Mouse (Mus musculus): ENCODE data around the gene Secisbp2l. TPM values are rescaled to one million over a fixed set of nuclear protein-coding genes. Genes with fewer than 3 reads are reported as not detected.
A peak's percentile ranks its signal among the peaks of the same experiment; 100 is the strongest.

Gene Secisbp2l
- total RNA-seq, 2 experiments from 2014 or later: 12.5 to 30.2 TPM

GRCm38 (mm10) chr2:125723408-125724085, 59.1 kb downstream of the Secisbp2l start:
- ATAC-seq (replicated peaks; ENCODE audit: low FRiP score, poor library complexity, severe bottlenecking): no peak

- ATAC-seq (replicated peaks; ENCODE audit: low FRiP score, poor library complexity, severe bottlenecking): no peak
These were observed 59.6 kb downstream of the Secisbp2l start for GRCm38 (mm10) chr2:125723086-125723407.

DNA sequence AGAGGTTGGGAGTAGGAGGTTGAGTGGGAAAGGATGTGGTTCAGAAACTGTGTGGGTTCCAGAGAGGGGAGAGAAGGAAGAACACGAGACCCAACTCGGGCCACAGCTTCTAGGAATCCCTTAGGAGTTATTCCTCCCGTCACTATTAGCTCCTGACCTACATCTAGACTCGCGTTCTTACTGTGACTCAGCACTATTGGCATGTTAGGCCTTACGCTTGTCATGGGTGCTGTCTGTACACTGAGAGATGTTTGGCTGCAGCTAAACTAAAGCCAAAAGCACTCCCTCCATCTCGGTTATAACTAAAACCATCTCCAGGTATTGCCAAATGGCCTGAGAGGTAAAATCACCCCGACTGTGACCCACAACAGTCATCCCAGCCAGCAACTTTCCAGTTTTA, 66.1 kb downstream of the Secisbp2l start:
- ATAC-seq (replicated peaks; ENCODE audit: low FRiP score, poor library complexity, severe bottlenecking): no peak

DNA sequence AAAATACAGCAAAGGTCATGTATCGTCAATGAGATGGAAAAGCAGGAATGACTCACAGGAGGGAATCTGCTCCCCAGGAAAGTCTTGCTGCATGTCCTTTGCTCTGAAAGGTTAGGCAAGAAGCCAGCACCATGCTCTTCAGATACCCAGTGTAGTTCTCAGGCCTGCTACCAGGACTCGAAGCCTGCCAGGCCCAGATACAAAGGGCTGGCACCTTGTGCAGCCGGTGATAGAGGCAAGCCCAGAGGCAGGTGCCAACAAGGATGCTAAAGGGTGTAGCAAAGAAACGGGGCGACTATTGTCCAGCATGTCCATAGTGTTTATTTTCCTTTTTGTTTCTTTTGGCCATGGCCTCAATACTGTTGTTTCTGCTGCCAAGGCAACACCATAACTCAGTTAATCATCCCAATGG, 76.2 kb downstream of the Secisbp2l start:
- ATAC-seq (replicated peaks; ENCODE audit: low FRiP score, poor library complexity, severe bottlenecking): peak; percentile 85

DNA sequence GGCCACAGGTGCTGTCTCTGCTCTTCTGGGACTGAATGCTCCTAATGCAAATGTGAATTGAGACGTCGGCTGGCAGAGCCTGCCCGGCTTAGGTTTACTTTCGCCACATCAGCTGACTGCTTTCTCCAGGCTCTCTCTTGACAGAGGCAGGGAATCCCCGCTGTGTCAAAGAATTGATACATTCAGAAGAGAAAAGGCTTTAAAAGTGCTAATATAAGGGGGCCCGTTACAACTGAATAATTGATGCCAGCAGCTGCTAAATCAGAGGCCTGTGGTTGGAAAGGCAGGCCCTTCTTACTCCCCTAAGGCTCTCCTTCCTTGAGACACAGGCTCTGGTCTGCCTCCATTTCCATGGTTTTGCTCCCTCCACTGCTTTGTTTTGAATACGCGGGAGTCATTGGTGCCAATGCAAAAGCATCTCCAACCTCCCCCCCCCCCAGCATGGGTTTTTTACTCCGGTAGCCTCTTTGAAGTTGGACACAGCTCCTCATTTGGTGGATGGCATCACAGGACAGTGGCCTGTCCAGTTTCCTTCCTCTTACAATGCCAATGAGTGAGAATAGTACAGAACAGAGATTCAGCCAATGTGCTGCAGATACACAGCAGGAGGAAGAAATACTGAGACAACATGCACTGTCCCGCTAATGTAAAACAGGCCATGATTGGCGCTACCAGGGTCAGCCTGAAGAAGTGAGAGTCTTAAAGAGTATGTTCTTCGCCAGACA, 77.6 kb downstream of the Secisbp2l start:
- ATAC-seq (replicated peaks; ENCODE audit: low FRiP score, poor library complexity, severe bottlenecking): no peak

GRCm38 (mm10) chr2:125702851-125703250, 79.8 kb downstream of the Secisbp2l start:
- no peak for ATAC-seq (replicated peaks; ENCODE audit: low FRiP score, poor library complexity, severe bottlenecking)

DNA sequence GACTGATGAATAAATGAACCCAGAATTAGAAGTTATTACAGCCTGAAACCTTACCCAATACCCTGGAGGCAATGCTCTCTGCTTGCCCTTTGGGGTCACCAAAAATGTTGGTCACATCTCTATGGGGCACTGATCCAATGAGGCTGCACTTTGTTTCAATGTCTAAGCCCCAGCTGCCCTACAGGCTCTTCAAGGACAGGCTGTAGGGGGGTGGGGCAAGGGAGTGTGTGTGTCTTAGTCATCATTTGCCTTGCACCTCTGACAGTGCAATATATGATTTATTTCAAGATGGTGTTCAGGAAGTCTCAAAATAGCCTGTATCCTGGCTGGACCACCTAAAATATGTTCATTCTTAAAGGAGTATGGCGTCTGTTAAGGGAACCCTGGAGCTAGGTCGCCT, 81.1 kb downstream of the Secisbp2l start:
- ATAC-seq (replicated peaks; ENCODE audit: low FRiP score, poor library complexity, severe bottlenecking): no peak

- ATAC-seq (replicated peaks; ENCODE audit: low FRiP score, poor library complexity, severe bottlenecking): no peak
These were observed 86.5 kb downstream of the Secisbp2l start for GRCm38 (mm10) chr2:125696219-125696618.

DNA sequence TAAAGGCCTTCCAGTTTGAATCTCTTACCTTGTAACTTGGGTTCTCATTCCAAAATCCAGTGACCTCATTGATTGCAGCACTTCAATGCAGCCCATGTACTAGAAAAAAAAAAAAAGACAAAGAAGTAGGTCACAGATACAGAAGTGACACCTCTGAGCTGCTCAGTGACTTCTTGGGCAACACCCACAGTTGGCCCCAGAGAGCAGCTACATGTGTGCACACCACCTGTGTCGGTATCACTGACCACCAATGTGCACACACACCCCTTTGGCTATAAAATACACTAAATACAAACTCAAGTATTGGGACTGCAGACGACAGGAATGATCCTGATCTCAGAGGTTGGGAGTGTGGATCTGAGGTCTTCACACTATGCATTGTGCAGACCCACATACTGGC, 87.9 kb downstream of the Secisbp2l start:
- ATAC-seq (replicated peaks; ENCODE audit: low FRiP score, poor library complexity, severe bottlenecking): no peak

- no peak for ATAC-seq (replicated peaks; ENCODE audit: low FRiP score, poor library complexity, severe bottlenecking)
These were observed 90.7 kb downstream of the Secisbp2l start for GRCm38 (mm10) chr2:125692010-125692409.

Other genes starting within 250 kb of the Secisbp2l start
- gene Cep152, start 157.8 kb downstream of the Secisbp2l start, total RNA-seq (2015; ENCODE audit: low replicate concordance): 2.1 and 3.8 TPM in 2 replicates
- 11.1 and 18.4 TPM in 2 replicates for gene Cep152, start 157.8 kb downstream of the Secisbp2l start, total RNA-seq (2017; ENCODE audit: low replicate concordance)
- gene Eid1, start 109.8 kb downstream of the Secisbp2l start, total RNA-seq (2015; ENCODE audit: low replicate concordance): 32.4 and 46.3 TPM in 2 replicates
- 39.1 and 39.9 TPM in 2 replicates for gene Eid1, start 109.8 kb downstream of the Secisbp2l start, total RNA-seq (2017; ENCODE audit: low replicate concordance)
- gene Shc4, start 58.7 kb downstream of the Secisbp2l start, total RNA-seq (2015; ENCODE audit: low replicate concordance): 0.38 and 1.3 TPM in 2 replicates
- 1.1 and 2.7 TPM in 2 replicates for gene Shc4, start 58.7 kb downstream of the Secisbp2l start, total RNA-seq (2017; ENCODE audit: low replicate concordance)
- gene Galk2, start 76.2 kb upstream of the Secisbp2l start, total RNA-seq (2015; ENCODE audit: low replicate concordance): 5.0 and 10.7 TPM in 2 replicates
- 2.9 and 7.2 TPM in 2 replicates for gene Galk2, start 76.2 kb upstream of the Secisbp2l start, total RNA-seq (2017; ENCODE audit: low replicate concordance)
- gene Cops2, start 76.3 kb upstream of the Secisbp2l start, total RNA-seq (2015; ENCODE audit: low replicate concordance): 39.5 and 64.4 TPM in 2 replicates
- gene Cops2, start 76.3 kb upstream of the Secisbp2l start, total RNA-seq (2017; ENCODE audit: low replicate concordance): 51.2 and 78.9 TPM in 2 replicates